Mouse (Mus musculus) G1E (cell line): ENCODE measurements around the gene Fam189b. TPM values are rescaled to one million over a fixed set of nuclear protein-coding genes. Genes with fewer than 3 reads are reported as not detected.

Experiments
- ATAC-seq: 2 replicates; pipeline ENCODE4 v1.8.0; 2016; ENCODE audit warnings: mild to moderate bottlenecking; ENCODE audit not compliant: insufficient number of reproducible peaks, poor library complexity, low FRiP score, severe bottlenecking; ENCODE audit errors: extremely low read depth
- DNase-seq: peaks from one replicate; pipeline ENCODE4 v3.0.0; 2012; ENCODE audit warnings: low spot score
- H3K27me3 ChIP-seq: 2 replicates; pipeline ENCODE4 v1.6.1; 2012; ENCODE audit warnings: mild to moderate bottlenecking, low read length, inconsistent platforms; ENCODE audit not compliant: insufficient read depth
- H3K36me3 ChIP-seq: replicated peaks from 2 replicates; pipeline ENCODE3; 2012; ENCODE audit warnings: mild to moderate bottlenecking, inconsistent platforms
- H3K4me1 ChIP-seq: 2 replicates; pipeline ENCODE4 v1.6.1; 2012; ENCODE audit warnings: low read depth, low read length, inconsistent platforms, mixed read lengths; ENCODE audit not compliant: insufficient read depth
- H3K4me3 ChIP-seq: 2 replicates; pipeline ENCODE4 v1.5.1; 2012; ENCODE audit warnings: low read depth, mild to moderate bottlenecking, inconsistent platforms, low read length, moderate library complexity, mixed read lengths
- H3K9me3 ChIP-seq: replicated peaks from 2 replicates; pipeline ENCODE4 v1.6.1; 2012; ENCODE audit warnings: inconsistent platforms
- CTCF ChIP-seq: IDR thresholded peaks from 2 replicates; pipeline ENCODE4 v1.5.1; 2012; ENCODE audit warnings: low read depth, low read length, inconsistent platforms, mixed read lengths
- GATA1 ChIP-seq: IDR thresholded peaks from 2 replicates; pipeline ENCODE4 v1.6.1; 2012; ENCODE audit warnings: borderline replicate concordance, low read length, inconsistent platforms, mixed read lengths
- GATA2 ChIP-seq: IDR thresholded peaks from 2 replicates; pipeline ENCODE4 v1.6.1; 2012; ENCODE audit warnings: low read depth, low read length, inconsistent platforms, borderline replicate concordance
- POLR2AphosphoS5 ChIP-seq: IDR thresholded peaks from 2 replicates; pipeline ENCODE4 v1.6.1; 2012; ENCODE audit warnings: low read depth, low read length, inconsistent platforms; ENCODE audit not compliant: insufficient replicate concordance
- TAL1 ChIP-seq: conservative IDR thresholded peaks from 2 replicates; pipeline ENCODE4 v1.6.1; 2012; ENCODE audit warnings: low read depth, low read length, inconsistent platforms, mixed read lengths
- polyA plus RNA-seq: library from polyadenylated mRNA; stranded (reverse); fragments of >175 nt; gene quantifications from 2 replicates; pipeline ENCODE4 v1.2.3, GENCODE M21; 2012
- total RNA-seq, 2 experiments: library from RNA; stranded (forward) in 1 of 2; stranded (reverse) in 1 of 2; fragments of 200-1000 nt in 1 of 2; fragments of >200 nt in 1 of 2; fragmentation: Nextera tagmentation in 1 of 2; gene quantifications; 2 replicates each; pipeline ENCODE4 v1.2.3; 2014 to 2017

Fam189b gene
- total and polyA plus RNA-seq, 3 experiments: 1.1 to 11.9 (median 3.5) TPM

- Histone ChIP-seq H3K4me1 (peaks cover 32% of the 10 kb centered on the region), H3K36me3 (no peaks in the 10 kb centered on the region), H3K4me3 (no peak overlapping the region), H3K27me3 (peaks cover 97% of the 10 kb centered on the region), H3K9me3 (no peaks in the 10 kb centered on the region)
- no peak for TF ChIP-seq TAL1
- no peak for TF ChIP-seq POLR2AphosphoS5
- no peak for TF ChIP-seq GATA1
- no peak for TF ChIP-seq CTCF
- TF ChIP-seq GATA2: no peak
- DNase-seq: no peak
- no peak for ATAC-seq
Observed at GRCm38 (mm10) chr3:89233562-89234110, 50.7 kb downstream of the Fam189b start.

DNA sequence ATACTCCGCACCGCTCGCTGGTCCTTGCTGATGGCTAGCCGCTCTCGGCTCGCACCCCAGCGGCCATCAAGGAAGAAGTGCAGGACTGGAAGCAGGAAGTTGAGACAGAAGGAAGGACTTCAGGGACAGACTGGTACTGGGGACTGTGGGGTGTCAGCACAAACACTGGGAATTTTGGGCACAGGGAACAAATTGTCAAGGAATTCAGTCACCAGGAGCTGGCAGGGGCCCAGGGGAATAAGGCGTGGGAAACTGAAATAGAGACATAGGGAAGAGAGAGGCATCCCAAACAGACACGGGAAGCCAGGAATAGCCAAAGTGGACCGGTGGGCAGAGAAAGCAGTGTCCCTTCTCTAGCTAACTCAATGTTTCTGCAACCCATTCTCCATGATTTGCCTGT lies 53.6 kb downstream of the Fam189b start:
- no peaks in the 10 kb centered on the region for H3K36me3 ChIP-seq
- ATAC-seq: no peak

GRCm38 (mm10) chr3:89237682-89238081 lies 54.7 kb downstream of the Fam189b start:
- Histone ChIP-seq H3K27me3 (peaks cover 80% of the 10 kb centered on the region), H3K4me3 (no peak overlapping the region), H3K9me3 (no peaks in the 10 kb centered on the region), H3K4me1 (peaks cover 25% of the 10 kb centered on the region), H3K36me3 (no peaks in the 10 kb centered on the region)
- no peak for TF ChIP-seq POLR2AphosphoS5
- no peak for TF ChIP-seq CTCF
- TF ChIP-seq TAL1: no peak
- TF ChIP-seq GATA2: no peak
- no peak for TF ChIP-seq GATA1
- no peak for DNase-seq
- no peak for ATAC-seq

More for the DNA sequence above, 53.6 kb downstream of the Fam189b start:
- H3K4me3 ChIP-seq: no peak overlapping the region
- peaks cover 29% of the 10 kb centered on the region for H3K4me1 ChIP-seq
- no peak for TF ChIP-seq GATA2
- TF ChIP-seq TAL1: no peak
- no peak for TF ChIP-seq POLR2AphosphoS5
- no peak for TF ChIP-seq CTCF
- no peak for TF ChIP-seq GATA1
- no peak for DNase-seq
- H3K27me3 ChIP-seq: peaks cover 82% of the 10 kb centered on the region
- no peaks in the 10 kb centered on the region for H3K9me3 ChIP-seq

DNA sequence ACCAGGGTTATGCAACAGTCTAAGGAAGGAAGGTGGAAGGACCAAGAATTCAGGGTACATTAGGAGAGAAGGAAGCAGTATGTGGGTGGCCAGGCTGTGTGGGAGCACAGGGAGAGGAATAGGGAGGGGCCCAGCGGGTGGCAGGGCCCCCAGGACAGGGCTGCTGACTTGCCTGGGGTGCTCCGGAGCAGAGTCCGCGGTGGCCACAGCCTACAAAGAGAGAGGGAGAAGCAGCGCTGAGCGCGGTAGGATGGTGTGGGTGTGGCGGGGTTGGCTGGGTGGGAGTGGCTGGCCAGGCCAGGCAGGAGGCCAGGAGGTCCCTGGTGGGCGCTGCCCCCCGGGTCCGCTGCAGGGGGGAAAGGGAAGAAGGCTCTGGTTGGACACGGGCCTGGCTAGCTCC lies 55.6 kb downstream of the Fam189b start:
- Histone ChIP-seq H3K36me3 (no peaks in the 10 kb centered on the region), H3K27me3 (peaks cover 74% of the 10 kb centered on the region), H3K4me1 (peaks cover 20% of the 10 kb centered on the region), H3K4me3 (no peak overlapping the region), H3K9me3 (no peaks in the 10 kb centered on the region)
- no peak for DNase-seq
- ATAC-seq: no peak
- no peak for TF ChIP-seq GATA1
- TF ChIP-seq POLR2AphosphoS5: no peak

Other genes starting within 250 kb of the Fam189b start
Only the 20 nearest of the 29 such genes appear.
- 13.5 and 13.6 TPM in 2 replicates for gene Rusc1, start 89.8 kb upstream of the Fam189b start, total RNA-seq (2014; fragmentation: Nextera tagmentation)
- 6.4 and 9.9 TPM in 2 replicates for gene Rusc1, start 89.8 kb upstream of the Fam189b start, total RNA-seq (2017)
- gene Rusc1, start 89.8 kb upstream of the Fam189b start, polyA plus RNA-seq: 14.4 and 17.4 TPM in 2 replicates
- not detected in 2 replicates for gene Gm43738, start 82.0 kb upstream of the Fam189b start, total RNA-seq (2014; fragmentation: Nextera tagmentation)
- gene Gm43738, start 82.0 kb upstream of the Fam189b start, total RNA-seq (2017): not detected in 2 replicates
- 1.6 and 4.3 TPM in 2 replicates for gene Gm43738, start 82.0 kb upstream of the Fam189b start, polyA plus RNA-seq
- 59.4 and 73.1 TPM in 2 replicates for gene Fdps, start 81.2 kb upstream of the Fam189b start, total RNA-seq (2014; fragmentation: Nextera tagmentation)
- gene Fdps, start 81.2 kb upstream of the Fam189b start, total RNA-seq (2017): 481 and 571 TPM in 2 replicates
- 11.2 and 22.5 TPM in 2 replicates for gene Fdps, start 81.2 kb upstream of the Fam189b start, polyA plus RNA-seq
- 36.9 and 51.2 TPM in 2 replicates for gene Pklr, start 47.0 kb upstream of the Fam189b start, total RNA-seq (2014; fragmentation: Nextera tagmentation)
- 22.9 and 31.8 TPM in 2 replicates for gene Pklr, start 47.0 kb upstream of the Fam189b start, total RNA-seq (2017)
- gene Pklr, start 47.0 kb upstream of the Fam189b start, polyA plus RNA-seq: 37.7 and 80.3 TPM in 2 replicates
- gene Hcn3, start 22.9 kb upstream of the Fam189b start, total RNA-seq (2014; fragmentation: Nextera tagmentation): 0.53 TPM in 1 of 2 replicates, not detected in the other
- gene Hcn3, start 22.9 kb upstream of the Fam189b start, total RNA-seq (2017): 0.27 and 0.41 TPM in 2 replicates
- 0.85 and 1.0 TPM in 2 replicates for gene Hcn3, start 22.9 kb upstream of the Fam189b start, polyA plus RNA-seq
- 130 and 131 TPM in 2 replicates for gene Clk2, start 18.3 kb upstream of the Fam189b start, total RNA-seq (2014; fragmentation: Nextera tagmentation)
- gene Clk2, start 18.3 kb upstream of the Fam189b start, total RNA-seq (2017): 78.9 and 80.9 TPM in 2 replicates
- 72.3 and 73.3 TPM in 2 replicates for gene Clk2, start 18.3 kb upstream of the Fam189b start, polyA plus RNA-seq
- 123 and 135 TPM in 2 replicates for gene Scamp3, start 5.7 kb upstream of the Fam189b start, total RNA-seq (2014; fragmentation: Nextera tagmentation)
- gene Scamp3, start 5.7 kb upstream of the Fam189b start, total RNA-seq (2017): 32.9 and 35.1 TPM in 2 replicates
- gene Scamp3, start 5.7 kb upstream of the Fam189b start, polyA plus RNA-seq: 168 and 234 TPM in 2 replicates
- gene Gba, start 19.8 kb downstream of the Fam189b start, total RNA-seq (2014; fragmentation: Nextera tagmentation): 30.1 and 36.1 TPM in 2 replicates
- 69.6 and 72.4 TPM in 2 replicates for gene Gba, start 19.8 kb downstream of the Fam189b start, total RNA-seq (2017)
- 3.0 and 6.0 TPM in 2 replicates for gene Gba, start 19.8 kb downstream of the Fam189b start, polyA plus RNA-seq
- gene Thbs3, start 32.0 kb downstream of the Fam189b start, total RNA-seq (2014; fragmentation: Nextera tagmentation): 1.5 and 2.4 TPM in 2 replicates
- 3.1 and 3.4 TPM in 2 replicates for gene Thbs3, start 32.0 kb downstream of the Fam189b start, total RNA-seq (2017)
- gene Thbs3, start 32.0 kb downstream of the Fam189b start, polyA plus RNA-seq: 0.49 and 0.67 TPM in 2 replicates
- gene Mtx1, start 43.9 kb downstream of the Fam189b start, total RNA-seq (2014; fragmentation: Nextera tagmentation): 42.6 and 54.5 TPM in 2 replicates
- 82.5 and 100 TPM in 2 replicates for gene Mtx1, start 43.9 kb downstream of the Fam189b start, total RNA-seq (2017)
- 311 and 404 TPM in 2 replicates for gene Mtx1, start 43.9 kb downstream of the Fam189b start, polyA plus RNA-seq
- 0.34 TPM in 1 of 2 replicates, not detected in the other for gene Muc1, start 45.9 kb downstream of the Fam189b start, total RNA-seq (2014; fragmentation: Nextera tagmentation)
- gene Muc1, start 45.9 kb downstream of the Fam189b start, total RNA-seq (2017): 0.06 and 0.16 TPM in 2 replicates
- not detected in 2 replicates for gene Muc1, start 45.9 kb downstream of the Fam189b start, polyA plus RNA-seq
- gene Krtcap2, start 62.8 kb downstream of the Fam189b start, total RNA-seq (2014; fragmentation: Nextera tagmentation): 105 and 132 TPM in 2 replicates
- gene Krtcap2, start 62.8 kb downstream of the Fam189b start, total RNA-seq (2017): 86.4 and 106 TPM in 2 replicates
- 145 and 167 TPM in 2 replicates for gene Krtcap2, start 62.8 kb downstream of the Fam189b start, polyA plus RNA-seq
- gene Trim46, start 63.2 kb downstream of the Fam189b start, total RNA-seq (2014; fragmentation: Nextera tagmentation): 1.8 and 10.1 TPM in 2 replicates
- 0.64 and 0.76 TPM in 2 replicates for gene Trim46, start 63.2 kb downstream of the Fam189b start, total RNA-seq (2017)
- gene Trim46, start 63.2 kb downstream of the Fam189b start, polyA plus RNA-seq: 2.7 and 2.8 TPM in 2 replicates
- 13.2 and 13.5 TPM in 2 replicates for gene Dpm3, start 76.2 kb downstream of the Fam189b start, total RNA-seq (2014; fragmentation: Nextera tagmentation)
- 47.7 and 54.5 TPM in 2 replicates for gene Dpm3, start 76.2 kb downstream of the Fam189b start, total RNA-seq (2017)
- 178 and 207 TPM in 2 replicates for gene Dpm3, start 76.2 kb downstream of the Fam189b start, polyA plus RNA-seq
- gene Slc50a1, start 87.4 kb downstream of the Fam189b start, total RNA-seq (2014; fragmentation: Nextera tagmentation): not detected in 2 replicates
- 0.66 TPM in 1 of 2 replicates, not detected in the other for gene Slc50a1, start 87.4 kb downstream of the Fam189b start, total RNA-seq (2017)
- gene Slc50a1, start 87.4 kb downstream of the Fam189b start, polyA plus RNA-seq: not detected in 2 replicates
- gene Efna1, start 98.0 kb downstream of the Fam189b start, total RNA-seq (2014; fragmentation: Nextera tagmentation): not detected in 2 replicates
- 0.05 and 0.12 TPM in 2 replicates for gene Efna1, start 98.0 kb downstream of the Fam189b start, total RNA-seq (2017)
- not detected in 2 replicates for gene Efna1, start 98.0 kb downstream of the Fam189b start, polyA plus RNA-seq
- not detected in 2 replicates for gene Efna3, start 139.8 kb downstream of the Fam189b start, total RNA-seq (2014; fragmentation: Nextera tagmentation)
- gene Efna3, start 139.8 kb downstream of the Fam189b start, total RNA-seq (2017): 0.06 TPM in 1 of 2 replicates, not detected in the other
- gene Efna3, start 139.8 kb downstream of the Fam189b start, polyA plus RNA-seq: not detected in 2 replicates
- gene Efna4, start 154.9 kb downstream of the Fam189b start, total RNA-seq (2014; fragmentation: Nextera tagmentation): not detected in 2 replicates
- 0.12 TPM in 1 of 2 replicates, not detected in the other for gene Efna4, start 154.9 kb downstream of the Fam189b start, total RNA-seq (2017)
- gene Efna4, start 154.9 kb downstream of the Fam189b start, polyA plus RNA-seq: not detected in 2 replicates
- not detected in 2 replicates for gene Adam15, start 166.9 kb downstream of the Fam189b start, total RNA-seq (2014; fragmentation: Nextera tagmentation)
- gene Adam15, start 166.9 kb downstream of the Fam189b start, total RNA-seq (2017): 0.17 and 1.4 TPM in 2 replicates
- gene Adam15, start 166.9 kb downstream of the Fam189b start, polyA plus RNA-seq: 0.05 and 0.10 TPM in 2 replicates
- not detected in 2 replicates for gene Dcst2, start 178.8 kb downstream of the Fam189b start, total RNA-seq (2014; fragmentation: Nextera tagmentation)
- gene Dcst2, start 178.8 kb downstream of the Fam189b start, total RNA-seq (2017): not detected in 2 replicates
- gene Dcst2, start 178.8 kb downstream of the Fam189b start, polyA plus RNA-seq: not detected in 2 replicates